Mouse (Mus musculus): Measurements from ENCODE around the gene B4galt7.
"Not testable (repeated sequence)": the region's sequence is repeated elsewhere in the genome, so short reads cannot be mapped to it uniquely, and the experiment has no call there.

B4galt7 gene

DNA sequence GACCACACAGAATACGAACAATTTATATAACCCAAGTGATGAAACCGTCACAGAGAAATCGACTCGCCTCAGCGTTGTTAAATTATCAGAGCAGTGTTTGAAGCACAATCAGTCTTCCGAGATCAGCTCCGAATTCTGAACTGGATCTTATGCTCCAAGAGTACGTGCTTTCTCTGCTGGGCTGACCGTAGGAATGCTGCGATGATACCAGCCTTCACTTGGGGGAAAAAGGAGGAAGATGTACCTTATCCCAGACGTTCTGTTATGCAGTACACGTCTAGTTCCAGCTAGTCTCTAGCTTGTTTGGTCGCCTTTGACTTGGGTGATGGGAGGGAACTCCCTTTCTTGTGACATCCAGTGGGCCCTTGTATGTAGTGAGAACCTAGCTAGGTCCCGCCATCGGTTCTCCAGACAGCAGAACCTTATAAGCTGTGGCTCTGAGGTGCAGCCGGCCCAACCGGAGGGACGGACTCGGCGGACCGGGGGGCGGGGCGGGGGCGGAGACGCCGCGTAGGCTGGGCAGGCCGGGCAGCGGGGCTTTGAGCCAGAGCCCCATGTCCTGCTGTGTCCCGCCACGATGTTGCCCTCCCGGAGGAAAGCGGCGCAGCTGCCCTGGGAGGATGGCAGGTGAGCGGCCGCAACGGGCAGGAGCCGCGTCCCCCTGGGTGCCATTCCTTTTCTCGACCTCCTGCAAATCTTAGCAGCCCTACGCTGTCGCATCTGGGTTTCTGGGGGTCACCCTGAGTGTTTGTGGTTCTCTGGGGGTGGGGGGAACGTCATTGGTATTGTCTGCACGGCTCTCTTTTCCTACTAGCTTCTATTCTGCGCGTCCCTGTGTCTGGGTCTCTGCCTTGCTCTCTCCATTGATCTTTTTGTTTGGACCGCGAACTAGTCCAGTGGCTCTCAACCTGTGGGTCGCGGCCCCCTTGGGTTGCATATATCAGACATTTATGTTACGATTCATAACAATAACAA is at the start of gene B4galt7:
B4galt7 (plus strand) TSS at position 331 of the 975 bp plus-strand sequence.
- peak; percentile 82 to 87 for DNase-seq (ENCODE audit: low spot score in 2 of 2)

DNA sequence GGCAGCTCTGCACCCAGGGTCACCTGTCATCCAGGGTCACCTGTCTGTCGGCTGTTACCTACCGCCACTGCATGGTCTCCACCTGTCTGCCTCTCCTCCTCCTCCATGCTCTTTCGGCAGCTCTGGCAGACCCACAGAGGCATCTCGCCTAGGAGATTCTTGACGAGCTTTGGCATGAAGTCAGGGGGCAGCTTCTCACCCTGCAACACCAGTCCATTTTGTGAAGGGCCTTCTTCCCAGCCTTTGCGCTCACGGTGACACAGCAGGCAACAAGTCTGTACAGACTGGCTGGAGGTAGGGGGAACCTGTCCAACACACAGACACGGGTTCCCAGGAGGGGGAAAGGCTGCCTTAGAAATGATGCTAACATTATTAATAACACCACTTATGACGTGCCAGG is 43.8 kb upstream of the B4galt7 start:
- no peak for DNase-seq (ENCODE audit: low spot score in 2 of 2)

DNA sequence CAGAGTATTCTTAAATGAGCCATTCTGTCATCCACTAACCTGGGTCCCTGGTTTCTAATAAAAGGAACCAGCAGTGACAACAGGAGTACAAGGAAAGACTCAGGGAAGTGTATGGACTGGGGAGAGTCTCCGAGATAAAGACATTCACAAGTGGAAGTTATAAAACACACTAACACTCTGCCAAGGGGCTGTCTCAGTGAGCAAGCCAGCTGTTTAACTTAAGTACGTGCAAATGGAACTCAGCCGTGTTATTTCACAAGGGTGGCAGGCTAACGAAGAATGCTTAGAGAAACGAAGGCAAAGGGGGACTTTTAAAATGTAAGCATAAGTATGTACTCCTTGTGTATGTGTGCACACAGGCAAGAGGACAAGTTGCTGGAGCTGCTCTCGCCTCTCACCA is 42.2 kb upstream of the B4galt7 start:
- no peak for DNase-seq (ENCODE audit: low spot score in 2 of 2)

DNA sequence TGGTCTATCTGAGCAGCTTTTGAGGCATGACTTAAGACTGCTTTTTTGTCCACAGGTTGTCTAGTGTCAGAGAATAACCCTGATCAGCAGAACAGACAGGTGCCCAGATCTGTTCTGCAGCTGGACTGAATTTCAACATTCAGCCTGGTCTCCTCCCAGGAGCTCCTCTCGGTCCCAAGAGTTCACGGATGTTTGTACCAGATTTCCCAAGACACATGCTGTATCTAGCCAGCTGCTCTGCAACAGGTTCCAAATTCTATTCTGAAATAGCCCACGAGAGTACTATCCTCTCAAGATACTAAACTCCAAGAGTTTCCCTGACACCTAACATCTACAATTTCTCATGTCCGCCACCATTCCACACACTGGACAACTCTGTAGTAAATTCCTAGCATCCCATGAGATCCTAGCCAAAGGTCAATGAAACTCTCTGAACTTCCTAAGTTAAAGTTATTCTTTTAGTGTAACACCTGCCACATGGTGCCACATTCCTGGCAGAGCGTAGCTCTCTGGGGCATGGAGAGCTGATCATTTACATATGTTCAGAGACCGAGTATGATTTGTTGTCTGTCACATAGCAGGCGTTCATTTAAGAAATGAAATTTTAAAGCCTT is 36.3 kb upstream of the B4galt7 start:
- no peak for DNase-seq (ENCODE audit: low spot score in 2 of 2)

DNA sequence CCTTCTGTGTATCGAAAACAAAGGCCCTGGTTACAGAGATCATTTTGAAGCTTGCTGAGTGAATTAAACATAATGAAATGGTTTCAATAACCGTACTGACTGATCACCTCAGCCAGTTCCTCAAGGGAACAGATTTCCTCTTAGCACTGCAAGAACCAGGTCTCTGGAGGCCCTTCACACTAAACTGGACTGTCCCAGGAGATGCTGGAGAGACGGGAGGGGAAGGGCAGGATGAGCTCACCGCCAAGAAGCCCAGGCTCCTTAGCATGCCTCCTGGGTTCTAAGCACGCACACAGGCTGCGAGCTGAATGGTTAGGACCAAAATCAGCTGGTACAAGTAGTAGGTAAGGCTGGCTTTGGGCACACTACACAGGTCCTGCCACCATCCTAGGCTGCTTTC is 32.7 kb upstream of the B4galt7 start:
- no peak for DNase-seq (ENCODE audit: low spot score in 2 of 2)

DNA sequence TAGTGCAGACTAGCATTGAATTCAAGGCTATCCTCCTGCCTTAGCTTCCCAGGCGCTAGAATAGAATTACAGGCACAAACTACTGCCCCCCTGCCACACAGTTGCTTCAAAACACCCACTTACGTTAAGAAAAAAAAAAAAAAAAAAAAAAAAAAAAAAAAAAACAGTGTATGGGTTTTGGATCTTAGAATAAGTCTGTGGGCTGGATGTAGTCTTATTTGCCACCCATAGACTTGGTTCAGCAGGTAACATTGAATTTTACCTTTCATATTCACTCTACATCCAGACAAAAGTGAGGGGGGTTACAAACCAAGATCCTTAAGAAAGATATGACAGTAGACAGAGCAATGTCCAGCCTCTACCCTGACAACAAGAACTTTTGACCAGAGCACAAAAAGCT is 31.7 kb upstream of the B4galt7 start:
- DNase-seq (ENCODE audit: low spot score in 2 of 2) = no peak

DNA sequence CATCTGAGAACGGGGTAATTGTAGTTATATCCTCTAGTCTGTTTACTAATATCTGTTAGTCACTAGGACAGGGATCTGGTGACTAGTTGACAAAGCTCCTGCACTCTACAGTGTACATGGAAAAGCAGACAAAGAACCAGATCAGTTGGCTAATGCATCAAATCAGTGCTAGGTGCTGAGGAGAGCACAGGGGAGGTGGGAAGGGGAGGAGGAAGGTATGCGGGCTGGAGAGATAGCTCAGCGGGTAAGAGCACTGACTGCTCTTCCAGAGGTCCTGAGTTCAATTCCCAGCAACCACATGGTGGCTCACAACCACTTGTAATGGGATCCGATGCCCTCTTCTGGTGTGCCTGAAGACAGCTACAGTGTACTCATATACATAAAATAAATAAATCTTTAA is 31.2 kb upstream of the B4galt7 start:
- DNase-seq (ENCODE audit: low spot score in 2 of 2) = not testable (repeated sequence)

DNA sequence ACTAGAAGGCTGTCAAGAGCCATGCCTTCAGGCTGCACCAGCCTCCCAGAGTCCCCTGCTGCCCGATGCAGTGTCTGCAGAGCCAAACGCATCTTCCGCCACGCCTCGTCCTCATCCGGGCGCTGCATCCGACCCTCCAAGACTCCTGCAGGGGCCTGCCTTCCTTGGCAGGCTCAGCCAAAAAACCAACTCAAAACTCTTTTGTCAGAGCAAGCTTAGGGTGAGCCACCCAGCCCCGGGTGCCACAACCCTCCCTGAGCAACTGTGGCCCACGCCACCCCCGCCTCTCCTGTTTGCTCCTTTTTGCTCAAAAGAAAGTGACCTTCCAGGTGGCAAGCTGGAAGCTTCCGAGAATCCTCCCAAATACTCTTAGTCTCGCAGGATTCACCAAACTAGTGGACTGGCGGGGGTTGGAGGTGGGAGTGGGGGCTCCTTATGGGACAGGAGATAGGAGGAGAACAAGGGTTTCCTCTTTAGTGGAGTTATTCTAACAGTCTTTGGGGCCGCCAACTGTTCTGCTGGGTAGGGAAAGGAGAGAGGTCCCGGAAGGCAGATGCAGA is 29.9 kb upstream of the B4galt7 start:
- DNase-seq (ENCODE audit: low spot score in 2 of 2) = peak; percentile 28 to 29

DNA sequence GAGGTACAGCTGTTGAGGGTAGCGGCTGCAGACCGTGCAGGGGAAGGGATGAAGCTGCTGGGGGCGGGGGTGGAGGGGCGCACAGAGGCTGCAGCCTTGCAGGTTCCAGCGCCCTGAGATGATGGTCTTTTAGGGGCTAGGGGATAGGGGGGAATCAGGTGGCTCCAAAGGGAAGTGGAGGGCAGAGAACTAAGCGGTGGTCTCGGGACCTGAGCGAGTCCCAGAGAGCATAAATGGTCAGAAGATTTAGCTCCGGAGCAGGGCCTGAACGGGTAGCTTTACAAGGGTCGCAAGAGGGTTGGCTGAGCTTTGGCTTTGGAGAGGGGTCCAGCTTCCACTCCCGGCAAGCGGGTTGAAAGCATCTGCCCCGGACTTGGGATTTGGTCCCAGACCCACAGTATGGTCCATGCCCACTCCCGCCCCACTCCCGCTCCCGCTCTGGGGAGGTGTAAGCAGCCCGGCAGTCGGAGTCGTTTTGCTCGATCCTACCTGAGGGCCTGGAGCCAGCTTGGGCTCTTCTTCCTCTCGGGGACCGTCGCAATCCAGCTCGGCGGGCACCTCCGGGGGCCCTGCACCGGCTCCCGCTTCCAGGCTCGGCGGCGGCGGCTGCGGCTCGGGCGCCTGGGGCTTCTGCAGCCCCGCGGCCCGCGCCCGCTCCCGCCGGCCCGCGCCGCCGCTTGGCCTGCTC is 29.3 kb upstream of the B4galt7 start:
- DNase-seq (ENCODE audit: low spot score in 2 of 2) = peak; percentile 17 to 40

DNA sequence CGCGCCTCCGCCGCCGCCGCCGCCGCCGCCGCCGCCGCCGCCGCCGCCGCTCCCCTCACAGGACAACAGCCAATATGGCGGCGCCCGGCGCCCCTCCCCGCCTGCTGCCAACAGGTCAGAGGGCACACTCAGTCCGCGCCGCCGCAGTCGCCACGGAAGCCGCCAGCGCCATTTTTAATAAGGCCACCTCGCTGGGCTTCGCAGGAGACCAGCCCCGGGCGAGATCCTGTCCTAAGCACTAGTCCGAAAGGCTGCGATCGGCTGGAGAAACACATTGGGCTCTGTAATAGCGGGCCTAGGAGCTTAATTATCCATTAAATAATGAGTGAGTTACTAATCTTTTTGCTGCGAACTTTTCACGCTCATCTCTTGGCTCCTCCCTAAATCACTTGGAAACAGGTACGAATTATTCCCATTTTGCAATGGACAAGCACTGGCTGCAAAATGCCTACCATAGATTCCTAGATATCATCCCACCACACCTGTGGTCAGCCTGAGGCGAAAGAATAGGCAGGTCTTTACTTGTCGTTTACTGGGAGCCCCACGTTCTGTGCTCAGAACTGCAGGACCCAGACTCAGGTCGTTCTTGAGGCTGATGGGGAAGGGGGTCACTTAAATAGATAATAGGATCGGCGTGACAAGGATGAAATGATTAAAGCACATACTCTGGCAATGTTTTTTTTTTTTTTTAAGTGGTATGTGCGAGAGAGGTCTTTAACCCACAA is 28.5 kb upstream of the B4galt7 start, which contains the start of gene Fam193b:
Fam193b (minus strand) TSS at position 94 of the 725 bp plus-strand sequence.
- DNase-seq (ENCODE audit: low spot score in 2 of 2) = peak; percentile 94 to 96

DNA sequence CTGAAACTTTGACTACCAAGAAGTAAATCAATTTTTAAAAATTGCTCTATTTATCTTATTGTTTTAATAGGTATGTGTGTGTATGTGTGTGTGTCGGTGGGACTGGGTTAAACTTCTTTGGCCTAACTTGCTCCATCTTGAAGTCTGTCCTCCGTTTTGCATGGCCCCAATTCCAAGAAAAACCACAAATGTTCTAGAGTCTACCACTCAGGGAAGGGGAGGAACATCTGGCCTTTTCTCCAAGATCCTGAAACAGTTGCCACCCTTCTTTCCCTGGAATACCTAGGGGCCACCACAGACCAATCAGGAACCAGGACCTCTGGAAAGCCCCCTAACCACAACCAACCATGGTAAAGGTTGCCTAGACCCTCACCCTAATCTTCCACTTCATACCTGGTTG is 27.7 kb upstream of the B4galt7 start:
- DNase-seq (ENCODE audit: low spot score in 2 of 2) = no peak

DNA sequence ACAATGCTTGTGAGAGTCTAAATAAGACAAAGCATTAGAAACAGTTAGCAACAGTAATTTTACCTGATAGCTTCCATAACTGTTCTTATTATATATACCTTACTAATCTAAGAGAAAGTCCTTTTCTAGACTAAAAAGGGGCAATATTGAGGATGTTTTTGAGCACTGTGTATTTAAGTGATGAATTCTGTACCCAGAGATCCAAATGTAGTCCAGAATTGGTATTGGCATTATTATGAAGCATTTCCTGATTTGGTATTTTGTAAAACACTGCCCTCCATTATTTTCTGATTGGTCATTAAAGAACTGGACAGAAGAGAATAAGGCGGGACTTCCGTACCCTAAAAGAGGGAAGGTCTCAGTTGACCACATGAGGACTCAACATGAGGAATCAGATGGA is 26.3 kb upstream of the B4galt7 start, which contains the start of gene Tmed9:
Tmed9 (plus strand) TSS at position 301 of the 400 bp plus-strand sequence.
- no peak for DNase-seq (ENCODE audit: low spot score in 2 of 2)

DNA sequence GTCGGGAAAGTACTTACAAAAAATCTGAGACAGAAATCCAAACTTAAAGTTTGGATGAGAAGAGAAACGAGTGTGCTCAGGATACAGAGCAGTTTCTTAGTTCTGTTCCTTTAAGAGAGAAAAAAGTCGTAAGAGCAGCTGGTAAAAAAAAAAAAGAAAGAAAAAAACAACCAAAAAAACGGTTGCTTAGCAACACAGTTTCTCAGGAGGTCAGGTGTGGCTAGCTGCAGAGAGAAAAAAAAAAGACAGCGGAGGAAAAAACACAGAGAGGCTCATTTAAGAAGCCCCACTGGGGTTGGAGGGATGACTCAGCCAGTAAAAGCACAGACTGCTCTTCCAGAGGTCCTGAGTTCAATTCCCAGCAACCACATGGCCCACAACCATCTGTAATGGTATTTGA is 25.4 kb upstream of the B4galt7 start:
- no peak for DNase-seq (ENCODE audit: low spot score in 2 of 2)

DNA sequence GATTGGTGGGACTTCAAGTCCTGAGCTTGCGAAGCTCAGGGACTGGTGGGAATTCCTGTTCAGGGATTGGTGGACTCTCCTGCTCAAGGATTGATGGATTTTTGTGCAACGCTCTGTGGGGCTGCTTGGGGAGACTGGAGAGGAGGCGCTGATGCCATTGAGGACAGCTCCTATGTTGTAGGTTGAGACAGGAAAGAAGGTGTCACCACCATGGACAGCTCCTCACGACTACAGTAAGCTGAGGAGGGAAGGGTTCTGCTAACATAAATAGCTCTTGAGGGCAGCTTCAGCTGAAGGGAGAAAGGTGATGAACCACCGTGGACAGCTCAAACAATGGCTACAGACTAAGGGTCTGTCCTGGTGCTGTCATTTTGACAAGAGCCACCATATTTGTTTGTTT is 23.8 kb upstream of the B4galt7 start:
- DNase-seq (ENCODE audit: low spot score in 2 of 2) = no peak

DNA sequence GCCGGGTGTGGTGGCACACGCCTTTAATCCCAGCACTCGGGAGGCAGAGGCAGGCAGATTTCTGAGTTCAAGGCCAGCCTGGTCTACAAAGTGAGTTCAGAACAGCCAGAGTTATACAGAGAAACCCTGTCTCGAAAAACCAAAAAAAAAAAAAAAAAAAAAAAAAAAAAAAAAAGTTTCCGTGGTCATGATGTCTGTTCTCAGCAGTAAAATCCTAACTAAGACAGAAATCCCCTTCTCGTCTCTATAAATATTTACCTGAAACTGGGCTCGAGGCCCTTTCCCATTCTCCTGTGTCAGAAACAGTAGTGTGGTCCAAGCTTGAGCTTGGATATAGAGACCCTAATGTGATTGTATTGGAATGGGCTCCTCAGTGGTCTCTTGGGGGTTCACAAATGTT is 22.8 kb upstream of the B4galt7 start:
- DNase-seq (ENCODE audit: low spot score in 2 of 2) = not testable (repeated sequence)

DNA sequence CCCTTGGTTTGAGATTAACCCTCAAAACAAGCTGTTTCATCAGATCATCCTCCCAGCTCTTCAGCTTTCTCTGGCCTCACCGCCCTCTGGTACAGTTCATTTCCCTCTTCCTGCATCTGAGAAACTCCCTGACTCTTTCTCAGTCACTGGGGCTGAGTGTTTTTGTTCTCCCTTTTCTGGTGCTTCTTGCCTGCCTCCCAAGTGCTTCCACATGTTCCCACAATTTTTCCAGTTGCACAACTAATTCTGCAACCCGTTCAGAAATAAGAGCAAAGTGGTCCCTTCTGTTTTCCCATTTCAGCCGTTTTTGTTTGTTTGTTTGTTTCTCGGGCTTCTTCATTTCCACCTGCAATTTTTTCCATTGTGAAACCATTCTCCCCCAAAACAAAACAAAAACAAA is 21.6 kb upstream of the B4galt7 start:
- no peak for DNase-seq (ENCODE audit: low spot score in 2 of 2)

DNA sequence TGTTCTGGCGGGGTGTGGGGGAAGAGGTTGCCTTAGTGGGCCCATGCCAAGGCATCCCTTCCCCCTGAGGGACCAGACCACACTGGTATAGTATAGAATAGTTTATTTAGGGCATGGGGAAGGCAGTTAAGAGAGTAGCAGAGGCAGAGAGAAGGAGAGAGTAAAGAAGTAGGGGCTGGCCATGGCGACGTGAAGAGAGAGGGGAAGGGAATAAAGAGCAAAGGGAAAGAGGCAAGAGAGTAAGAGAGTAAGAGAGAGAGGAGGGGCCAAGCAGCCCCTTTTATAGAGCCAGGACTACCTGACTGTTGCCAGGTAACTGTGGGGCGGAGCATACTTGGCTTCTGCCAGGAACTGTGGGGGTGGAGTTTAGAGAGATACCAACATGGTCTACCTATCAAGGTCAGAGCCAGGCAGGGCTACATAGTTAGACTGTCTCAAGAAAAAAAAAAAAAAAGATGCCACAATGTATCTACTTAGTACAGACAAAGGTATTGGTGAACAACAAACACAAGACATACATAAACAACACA is 7.7 kb upstream of the B4galt7 start:
- no peak for DNase-seq (ENCODE audit: low spot score in 2 of 2)

DNA sequence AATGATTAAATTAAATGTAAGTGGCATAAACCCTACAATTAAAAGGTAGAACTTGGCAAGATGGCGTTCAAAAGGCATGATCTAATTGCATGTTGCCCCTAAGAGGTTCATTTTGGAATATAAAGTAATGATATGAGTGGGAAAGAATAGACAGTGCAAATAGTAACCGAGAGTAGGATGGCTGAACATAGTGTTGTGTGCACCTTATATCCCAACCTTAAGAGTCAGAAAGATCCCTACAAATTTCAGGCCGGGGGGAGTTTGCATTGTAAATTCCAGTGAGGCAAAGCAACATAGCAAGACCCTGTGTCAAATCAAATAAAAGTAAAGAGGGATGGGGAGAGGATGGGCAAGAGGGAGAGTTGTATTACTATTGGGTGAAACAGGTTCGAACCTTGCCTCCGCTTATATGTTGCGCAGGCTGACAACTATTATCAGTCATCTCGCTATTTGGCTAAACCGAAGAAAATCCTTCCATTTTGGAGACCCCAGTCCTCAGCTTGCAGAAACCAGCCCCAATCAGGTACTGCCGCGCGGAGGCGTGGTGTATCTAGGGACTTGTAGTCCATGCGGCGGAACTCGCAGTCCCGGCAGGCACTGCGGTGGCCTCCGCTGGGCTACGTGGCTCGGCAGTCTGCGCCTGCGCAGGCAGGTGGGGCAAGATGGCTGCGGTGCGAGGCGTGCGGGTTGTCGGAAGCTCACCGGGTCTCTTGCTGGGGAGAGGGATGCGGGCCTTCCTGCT is 7.0 kb upstream of the B4galt7 start:
- DNase-seq (ENCODE audit: low spot score in 2 of 2) = peak; percentile 97 to 98

DNA sequence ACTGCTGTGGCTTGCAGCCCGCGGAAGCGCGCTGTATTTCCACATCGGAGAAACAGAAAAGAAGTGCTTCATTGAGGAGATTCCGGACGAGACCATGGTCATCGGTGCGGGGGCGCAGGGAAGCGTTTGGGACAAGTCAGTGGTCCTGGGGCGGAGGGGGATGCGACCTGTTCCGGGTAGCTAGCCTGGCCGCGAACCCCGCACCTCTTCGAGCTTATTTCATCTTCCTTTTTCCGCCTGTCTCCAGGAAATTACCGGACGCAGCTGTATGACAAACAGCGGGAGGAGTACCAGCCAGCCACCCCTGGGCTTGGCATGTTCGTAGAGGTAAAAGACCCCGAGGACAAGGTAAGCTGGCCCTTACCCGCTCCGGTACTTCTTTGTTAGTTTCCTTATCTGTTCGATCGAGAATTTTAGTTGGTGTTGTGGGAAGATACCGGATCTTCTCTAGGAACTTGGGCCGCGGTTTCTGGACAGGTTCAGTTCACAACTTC is 6.4 kb upstream of the B4galt7 start:
- no peak for DNase-seq (ENCODE audit: low spot score in 2 of 2)

DNA sequence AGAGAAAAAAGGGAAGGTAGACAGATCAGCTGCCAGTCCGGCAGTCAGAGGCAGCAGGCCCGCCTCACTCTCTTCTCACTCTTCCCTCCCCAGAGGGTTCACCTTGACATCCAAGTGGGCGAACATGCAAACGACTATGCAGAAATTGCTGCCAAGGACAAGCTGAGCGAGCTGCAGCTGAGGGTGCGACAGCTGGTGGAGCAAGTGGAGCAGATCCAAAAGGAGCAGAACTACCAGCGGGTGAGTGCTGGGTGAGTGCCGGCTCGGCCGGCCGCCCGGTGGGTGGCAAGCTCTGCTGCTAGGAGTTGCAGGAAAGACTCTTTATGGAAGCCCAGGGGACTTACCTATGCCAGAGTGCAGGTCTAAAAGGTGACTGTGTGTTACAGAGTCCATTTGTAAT is 4.3 kb upstream of the B4galt7 start:
- peak; percentile 65 to 66 for DNase-seq (ENCODE audit: low spot score in 2 of 2)
